In genomic region chr3:88367517-88367916, GRCm38 (mm10) we compare ENCODE assay signal across 21 mouse cellular contexts. TPM values are rescaled to one million over a fixed set of nuclear protein-coding genes. Genes with fewer than 3 reads are reported as not detected.
DNase-seq lines count a peak whose midpoint lies in the region; ATAC-seq and TF ChIP-seq lines count a peak whose summit lies in the region.
"Not testable (repeated sequence)": the region's sequence is repeated elsewhere in the genome, so short reads cannot be mapped to it uniquely, and the experiment has no call there.
"Had no signal": no experiment of that assay in that cellular context is flagged by ENCODE, and none has a peak within 500 bp of the region (broad histone marks: within the 10 kb centered on the region; RNA-seq: fewer than 3 reads in every experiment).

No protein-coding gene starts in this region.

- H3K36me3 ChIP-seq in embryonic facial prominence, embryonic 15.5 days; forebrain, postnatal 0 days (ENCODE audit: insufficient read depth); intestine, postnatal 0 days (ENCODE audit: control insufficient read depth, insufficient read depth); limb, embryonic 15.5 days; midbrain, embryonic 13.5 days; neural tube, embryonic 14.5 days (ENCODE audit: control insufficient read depth, insufficient read depth, low read length): not testable (repeated sequence)
- peaks cover 10% of the 10 kb centered on the region; the same call in 1 of the 2 replicates for H3K36me3 ChIP-seq in hindbrain, embryonic 13.5 days

- H3K27ac ChIP-seq in embryonic facial prominence, embryonic 15.5 days (replicated peaks); forebrain, postnatal 0 days (ENCODE audit: low read depth, low read length); intestine, postnatal 0 days (ENCODE audit: low read depth, low read length); limb, embryonic 15.5 days; midbrain, embryonic 13.5 days; neural tube, embryonic 14.5 days (ENCODE audit: low read depth, low read length): not testable (repeated sequence)
- 0 out of 2 replicates have a peak overlapping the region, but pooled peaks have one; percentile 78 for H3K27ac ChIP-seq in hindbrain, embryonic 13.5 days

- not testable (repeated sequence) for TF ChIP-seq CTCF in forebrain, postnatal 0 days (IDR thresholded peaks at IDR 0.05; ENCODE audit: low read depth); intestine, postnatal 0 days (IDR thresholded peaks at IDR 0.05; ENCODE audit: low read depth)

- peaks cover 11% of the 10 kb centered on the region for H3K4me1 ChIP-seq in embryonic facial prominence, embryonic 15.5 days
- H3K4me1 ChIP-seq in forebrain, postnatal 0 days (ENCODE audit: insufficient read depth); intestine, postnatal 0 days (replicated peaks; ENCODE audit: control insufficient read depth, insufficient read depth, low read length); midbrain, embryonic 13.5 days (replicated peaks); neural tube, embryonic 14.5 days (ENCODE audit: control insufficient read depth, insufficient read depth, low read length): not testable (repeated sequence)
- peaks cover 13% of the 10 kb centered on the region for H3K4me1 ChIP-seq in hindbrain, embryonic 13.5 days (replicated peaks)
- H3K4me1 ChIP-seq in limb, embryonic 15.5 days: peaks cover 13% of the 10 kb centered on the region

- not testable (repeated sequence) for DNase-seq in forebrain, postnatal 0 days

- not testable (repeated sequence) for H3K4me3 ChIP-seq in embryonic facial prominence, embryonic 15.5 days (replicated peaks); forebrain, postnatal 0 days (ENCODE audit: low read depth, low read length); hindbrain, embryonic 13.5 days; intestine, postnatal 0 days (ENCODE audit: low read depth, low read length); limb, embryonic 15.5 days; midbrain, embryonic 13.5 days (replicated peaks); neural tube, embryonic 14.5 days (ENCODE audit: low read depth, low read length)

- not testable (repeated sequence) for H3K9me3 ChIP-seq in embryonic facial prominence, embryonic 15.5 days (replicated peaks); forebrain, postnatal 0 days (ENCODE audit: low read length); intestine, postnatal 0 days (ENCODE audit: control insufficient read depth); limb, embryonic 15.5 days; neural tube, embryonic 14.5 days (ENCODE audit: control insufficient read depth, low read length)
- peaks cover 11% of the 10 kb centered on the region for H3K9me3 ChIP-seq in hindbrain, embryonic 13.5 days
- peaks cover 11% of the 10 kb centered on the region for H3K9me3 ChIP-seq in midbrain, embryonic 13.5 days

- H3K9ac ChIP-seq in embryonic facial prominence, embryonic 15.5 days; forebrain, postnatal 0 days; hindbrain, embryonic 13.5 days; intestine, postnatal 0 days (ENCODE audit: low read depth, low read length); limb, embryonic 15.5 days; midbrain, embryonic 13.5 days (replicated peaks); neural tube, embryonic 14.5 days (replicated peaks; ENCODE audit: low read depth, low read length): not testable (repeated sequence)

- peaks cover 16% of the 10 kb centered on the region for H3K27me3 ChIP-seq in embryonic facial prominence, embryonic 15.5 days
- H3K27me3 ChIP-seq in forebrain, postnatal 0 days (ENCODE audit: insufficient read depth, low read length); neural tube, embryonic 14.5 days (ENCODE audit: control insufficient read depth, insufficient read depth, low read length): not testable (repeated sequence)
- H3K27me3 ChIP-seq in hindbrain, embryonic 13.5 days: peaks cover 26% of the 10 kb centered on the region
- H3K27me3 ChIP-seq in intestine, postnatal 0 days (replicated peaks; ENCODE audit: control insufficient read depth, insufficient read depth, low read length): peaks cover 21% of the 10 kb centered on the region
- H3K27me3 ChIP-seq in limb, embryonic 15.5 days: peaks cover 17% of the 10 kb centered on the region
- H3K27me3 ChIP-seq in midbrain, embryonic 13.5 days: peaks cover 26% of the 10 kb centered on the region

- ATAC-seq in embryonic facial prominence, embryonic 15.5 days (ENCODE audit: insufficient number of reproducible peaks, low FRiP score, low TSS enrichment, low read depth); forebrain, postnatal 0 days; intestine, postnatal 0 days; limb, embryonic 15.5 days (ENCODE audit: insufficient number of reproducible peaks, low FRiP score, low TSS enrichment, low read depth): not testable (repeated sequence)
- ATAC-seq in hindbrain, embryonic 13.5 days (ENCODE audit: low FRiP score): peak; percentile 63
- peak; percentile 68 for ATAC-seq in midbrain, embryonic 13.5 days
- ATAC-seq in neural tube, embryonic 14.5 days (ENCODE audit: low read depth): peak; percentile 48; the same call in 1 of the 2 replicates

- 48% methylated on average over 3 of the region's 7 CpGs for WGBS in embryonic facial prominence, embryonic 15.5 days
- WGBS in forebrain, postnatal 0 days: 52% methylated on average over 3 of the region's 7 CpGs
- WGBS in hindbrain, embryonic 13.5 days: 51% methylated on average over 3 of the region's 7 CpGs
- 42% methylated on average over 3 of the region's 7 CpGs for WGBS in intestine, postnatal 0 days
- WGBS in limb, embryonic 15.5 days: 52% methylated on average over 3 of the region's 7 CpGs
- WGBS in midbrain, embryonic 13.5 days: 46% methylated on average over 3 of the region's 7 CpGs
- WGBS in neural tube, embryonic 14.5 days: 46% methylated on average over 3 of the region's 7 CpGs

- H3K4me2 ChIP-seq in embryonic facial prominence, embryonic 15.5 days (replicated peaks): peak overlapping the region; percentile 47; the same call in 1 of the 2 replicates
- H3K4me2 ChIP-seq in forebrain, postnatal 0 days (ENCODE audit: low read depth): 0 out of 2 replicates have a peak overlapping the region, but pooled peaks have one; percentile 30
- H3K4me2 ChIP-seq in hindbrain, embryonic 13.5 days; midbrain, embryonic 13.5 days (replicated peaks); neural tube, embryonic 14.5 days (ENCODE audit: low read depth, low read length): not testable (repeated sequence)
- peak overlapping the region; percentile 48; the same call in 1 of the 2 replicates for H3K4me2 ChIP-seq in intestine, postnatal 0 days (replicated peaks; ENCODE audit: low read depth)
- H3K4me2 ChIP-seq in limb, embryonic 15.5 days: peak overlapping the region; percentile 43

RNA-seq across cellular contexts. Expression of gene Paqr6, which starts 3.1 kb away (rescaled TPM):
- polyA plus RNA-seq in embryonic facial prominence, embryonic 15.5 days (2015; fragmentation: Nextera tagmentation; extraction: Ambion mirVana): 8.3 and 10.1 TPM in 2 replicates
- total RNA-seq in forebrain, postnatal 0 days (2014; rRNA removed): 1.3 and 3.3 TPM in 2 replicates
- 2.7 and 3.0 TPM in 2 replicates for polyA plus RNA-seq in forebrain, postnatal 0 days (2015; fragmentation: Nextera tagmentation; extraction: Ambion mirVana)
- polyA plus RNA-seq in hindbrain, embryonic 13.5 days (2015; fragmentation: Nextera tagmentation; extraction: Ambion mirVana): 2.6 and 2.9 TPM in 2 replicates
- polyA plus RNA-seq in intestine, postnatal 0 days (2015; fragmentation: Nextera tagmentation; extraction: Ambion mirVana): 2.3 and 3.3 TPM in 2 replicates
- 16.4 and 16.9 TPM in 2 replicates for polyA plus RNA-seq in limb, embryonic 15.5 days (2015; fragmentation: Nextera tagmentation; extraction: Ambion mirVana)
- 0.77 and 1.0 TPM in 2 replicates for polyA plus RNA-seq in midbrain, embryonic 13.5 days (2015; fragmentation: Nextera tagmentation; extraction: Ambion mirVana)
- 0.35 and 1.6 TPM in 2 replicates for polyA plus RNA-seq in neural tube, embryonic 14.5 days (2014; fragmentation: Nextera tagmentation; extraction: Ambion mirVana)
- total RNA-seq: granulocyte monocyte progenitor cell, adult 5-6 weeks; monocyte, adult 5-6 weeks had no signal

RNA-seq across cellular contexts. Expression of gene Bglap3, which starts 5.0 kb away (rescaled TPM):
- polyA plus RNA-seq in embryonic facial prominence, embryonic 15.5 days (2015; fragmentation: Nextera tagmentation; extraction: Ambion mirVana): 19.8 and 20.4 TPM in 2 replicates
- not detected in 2 replicates for total RNA-seq in forebrain, postnatal 0 days (2014; rRNA removed)
- not detected in 2 replicates for polyA plus RNA-seq in forebrain, postnatal 0 days (2015; fragmentation: Nextera tagmentation; extraction: Ambion mirVana)
- polyA plus RNA-seq in hindbrain, embryonic 13.5 days (2015; fragmentation: Nextera tagmentation; extraction: Ambion mirVana): 0.19 TPM in 1 of 2 replicates, not detected in the other
- polyA plus RNA-seq in intestine, postnatal 0 days (2015; fragmentation: Nextera tagmentation; extraction: Ambion mirVana): 72.5 and 81.0 TPM in 2 replicates
- polyA plus RNA-seq in limb, embryonic 15.5 days (2015; fragmentation: Nextera tagmentation; extraction: Ambion mirVana): 34.8 and 39.9 TPM in 2 replicates
- not detected in 2 replicates for polyA plus RNA-seq in midbrain, embryonic 13.5 days (2015; fragmentation: Nextera tagmentation; extraction: Ambion mirVana)
- polyA plus RNA-seq in neural tube, embryonic 14.5 days (2014; fragmentation: Nextera tagmentation; extraction: Ambion mirVana): 0.28 TPM in 1 of 2 replicates, not detected in the other
- total RNA-seq: gastrocnemius, postnatal 14 days; granulocyte monocyte progenitor cell, adult 5-6 weeks; heart, postnatal 36 days; monocyte, adult 5-6 weeks had no signal
- polyA plus RNA-seq: limb, embryonic 11.5 days had no signal

RNA-seq across cellular contexts. Expression of gene Bglap2, which starts 11.0 kb away (rescaled TPM):
- polyA plus RNA-seq in embryonic facial prominence, embryonic 15.5 days (2015; fragmentation: Nextera tagmentation; extraction: Ambion mirVana): 13.8 and 15.5 TPM in 2 replicates
- 9.2 TPM in 1 of 2 replicates, not detected in the other for total RNA-seq in forebrain, postnatal 0 days (2014; rRNA removed)
- polyA plus RNA-seq in forebrain, postnatal 0 days (2015; fragmentation: Nextera tagmentation; extraction: Ambion mirVana): not detected in 2 replicates
- not detected in 2 replicates for polyA plus RNA-seq in hindbrain, embryonic 13.5 days (2015; fragmentation: Nextera tagmentation; extraction: Ambion mirVana)
- not detected in 2 replicates for polyA plus RNA-seq in intestine, postnatal 0 days (2015; fragmentation: Nextera tagmentation; extraction: Ambion mirVana)
- 1.5 and 2.4 TPM in 2 replicates for polyA plus RNA-seq in limb, embryonic 15.5 days (2015; fragmentation: Nextera tagmentation; extraction: Ambion mirVana)
- polyA plus RNA-seq in midbrain, embryonic 13.5 days (2015; fragmentation: Nextera tagmentation; extraction: Ambion mirVana): not detected in 2 replicates
- not detected in 2 replicates for polyA plus RNA-seq in neural tube, embryonic 14.5 days (2014; fragmentation: Nextera tagmentation; extraction: Ambion mirVana)
- total RNA-seq: gastrocnemius, postnatal 14 days; granulocyte monocyte progenitor cell, adult 5-6 weeks; heart, postnatal 36 days; layer of hippocampus, adult 18-20 months; layer of hippocampus, postnatal 10 days; monocyte, adult 5-6 weeks had no signal
- polyA plus RNA-seq: heart, embryonic 16.5 days; kidney, embryonic 14.5 days; limb, embryonic 11.5 days; liver, embryonic 15.5 days; lung, embryonic 14.5 days; spleen, adult 2 months had no signal

RNA-seq across cellular contexts. Expression of gene Bglap, which starts 16.7 kb away (rescaled TPM):
- polyA plus RNA-seq in embryonic facial prominence, embryonic 15.5 days (2015; fragmentation: Nextera tagmentation; extraction: Ambion mirVana): 18.4 and 35.5 TPM in 2 replicates
- 0.76 TPM in 1 of 2 replicates, not detected in the other for total RNA-seq in forebrain, postnatal 0 days (2014; rRNA removed)
- not detected in 2 replicates for polyA plus RNA-seq in forebrain, postnatal 0 days (2015; fragmentation: Nextera tagmentation; extraction: Ambion mirVana)
- polyA plus RNA-seq in hindbrain, embryonic 13.5 days (2015; fragmentation: Nextera tagmentation; extraction: Ambion mirVana): not detected in 2 replicates
- not detected in 2 replicates for polyA plus RNA-seq in intestine, postnatal 0 days (2015; fragmentation: Nextera tagmentation; extraction: Ambion mirVana)
- polyA plus RNA-seq in limb, embryonic 15.5 days (2015; fragmentation: Nextera tagmentation; extraction: Ambion mirVana): 0.88 and 1.7 TPM in 2 replicates
- not detected in 2 replicates for polyA plus RNA-seq in midbrain, embryonic 13.5 days (2015; fragmentation: Nextera tagmentation; extraction: Ambion mirVana)
- not detected in 2 replicates for polyA plus RNA-seq in neural tube, embryonic 14.5 days (2014; fragmentation: Nextera tagmentation; extraction: Ambion mirVana)
- total RNA-seq: adrenal gland, postnatal 25 days; gastrocnemius, postnatal 14 days; granulocyte monocyte progenitor cell, adult 5-6 weeks; heart, postnatal 36 days; layer of hippocampus, adult 18-20 months; left cerebral cortex, adult 18-20 months; monocyte, adult 5-6 weeks had no signal
- polyA plus RNA-seq: heart, embryonic 16.5 days; limb, embryonic 11.5 days; liver, embryonic 15.5 days; lung, embryonic 14.5 days had no signal

RNA-seq across cellular contexts. Expression of gene Smg5, which starts 31.5 kb away (rescaled TPM):
- 41.8 and 48.6 TPM in 2 replicates for polyA plus RNA-seq in embryonic facial prominence, embryonic 15.5 days (2015; fragmentation: Nextera tagmentation; extraction: Ambion mirVana)
- total RNA-seq in forebrain, postnatal 0 days (2014; rRNA removed): 85.3 and 96.5 TPM in 2 replicates
- polyA plus RNA-seq in forebrain, postnatal 0 days (2015; fragmentation: Nextera tagmentation; extraction: Ambion mirVana): 29.2 and 33.8 TPM in 2 replicates
- 66.2 and 69.1 TPM in 2 replicates for polyA plus RNA-seq in hindbrain, embryonic 13.5 days (2015; fragmentation: Nextera tagmentation; extraction: Ambion mirVana)
- 12.6 and 13.7 TPM in 2 replicates for polyA plus RNA-seq in intestine, postnatal 0 days (2015; fragmentation: Nextera tagmentation; extraction: Ambion mirVana)
- polyA plus RNA-seq in limb, embryonic 15.5 days (2015; fragmentation: Nextera tagmentation; extraction: Ambion mirVana): 42.7 and 42.9 TPM in 2 replicates
- polyA plus RNA-seq in midbrain, embryonic 13.5 days (2015; fragmentation: Nextera tagmentation; extraction: Ambion mirVana): 70.1 and 78.3 TPM in 2 replicates
- polyA plus RNA-seq in neural tube, embryonic 14.5 days (2014; fragmentation: Nextera tagmentation; extraction: Ambion mirVana): 47.6 and 49.0 TPM in 2 replicates

Comparison
In these comparisons a context has a peak if more than half of its experiments do, and no peak if none do; other contexts are left out.
1. RNA of gene Bglap3, which starts 5.0 kb away (polyA plus RNA-seq): 72.5 to 81.0 TPM in intestine, postnatal 0 days, 34.8 to 39.9 TPM in limb, embryonic 15.5 days and 19.8 to 20.4 TPM in embryonic facial prominence, embryonic 15.5 days; 0.28 TPM in neural tube, embryonic 14.5 days, not detected in forebrain, postnatal 0 days, 0.19 TPM in hindbrain, embryonic 13.5 days and not detected in midbrain, embryonic 13.5 days; every median in the first group is over 10 times any median in the second.